In genomic region chr19:6346023-6346422, GRCm38 (mm10) we compare ENCODE assay signal across 16 mouse cellular contexts. TPM values are rescaled to one million over a fixed set of nuclear protein-coding genes. Genes with fewer than 3 reads are reported as not detected.
DNase-seq lines count a peak whose midpoint lies in the region; ATAC-seq and TF ChIP-seq lines count a peak whose summit lies in the region.
"Had no signal": no experiment of that assay in that cellular context is flagged by ENCODE, and none has a peak within 500 bp of the region (broad histone marks: within the 10 kb centered on the region; RNA-seq: fewer than 3 reads in every experiment).

No protein-coding gene starts in this region.

- no peak overlapping the region; the same call in 1 of the 2 replicates for H3K27ac ChIP-seq in gastrocnemius, adult 2 months
- no peak overlapping the region for H3K27ac ChIP-seq in embryonic facial prominence, embryonic 10.5 days (replicated peaks)
- H3K27ac ChIP-seq: forebrain, embryonic 13.5 days; heart, embryonic 13.5 days; hindbrain, embryonic 15.5 days had no signal

- peaks cover 55% of the 10 kb centered on the region for H3K36me3 ChIP-seq in megakaryocyte, embryonic 14.5 days (replicated peaks; ENCODE audit: low read length)
- peaks cover 63% of the 10 kb centered on the region for H3K36me3 ChIP-seq in embryonic facial prominence, embryonic 10.5 days (replicated peaks)

- H3K27me3 ChIP-seq in megakaryocyte, embryonic 14.5 days (replicated peaks), result peaks cover 3% of the 10 kb centered on the region
- H3K27me3 ChIP-seq in embryonic facial prominence, embryonic 10.5 days (replicated peaks; ENCODE audit: low read depth, poor library complexity, severe bottlenecking), result no peaks in the 10 kb centered on the region
- H3K27me3 ChIP-seq: forebrain, embryonic 13.5 days; heart, embryonic 13.5 days; hindbrain, embryonic 15.5 days; Patski had no signal

- intact Hi-C loops in gastrocnemius, adult 2 months (cut with DNase I), result no loop called here

- no peaks in the 10 kb centered on the region for H3K9me3 ChIP-seq in megakaryocyte, embryonic 14.5 days
- H3K9me3 ChIP-seq in embryonic facial prominence, embryonic 10.5 days, result no peaks in the 10 kb centered on the region
- H3K9me3 ChIP-seq: forebrain, embryonic 13.5 days; heart, embryonic 13.5 days; hindbrain, embryonic 15.5 days had no signal

- WGBS in embryonic facial prominence, embryonic 10.5 days, result 91% methylated on average over 5 of the region's 5 CpGs

- H3K4me1 ChIP-seq in megakaryocyte, embryonic 14.5 days, result peaks cover 93% of the 10 kb centered on the region
- H3K4me1 ChIP-seq in embryonic facial prominence, embryonic 10.5 days, result peaks cover 61% of the 10 kb centered on the region

- H3K4me3 ChIP-seq in gastrocnemius, adult 2 months, result peak overlapping the region; percentile 3; the same call in 1 of the 2 replicates
- H3K4me3 ChIP-seq in megakaryocyte, embryonic 14.5 days (replicated peaks), result peak overlapping the region; percentile 9
- peak overlapping the region; percentile 3; the same call in 1 of the 2 replicates for H3K4me3 ChIP-seq in embryonic facial prominence, embryonic 10.5 days
- H3K4me3 ChIP-seq: forebrain, embryonic 13.5 days; heart, embryonic 13.5 days; hindbrain, embryonic 15.5 days had no signal

- no peak for ATAC-seq in megakaryocyte, adult 5-6 weeks (ENCODE audit: poor library complexity, severe bottlenecking)
- no peak for ATAC-seq in monocyte, adult 5-6 weeks (replicated peaks; ENCODE audit: insufficient number of reproducible peaks, low FRiP score, low TSS enrichment, poor library complexity, severe bottlenecking)
- ATAC-seq: activated CD4-positive, CD25-positive, alpha-beta regulatory T cell, adult 4 months; forebrain, embryonic 13.5 days; Patski had no signal

- no peak for DNase-seq in gastrocnemius, adult 2 months
- DNase-seq in gastrocnemius, adult 8-10 months (ENCODE audit: low spot score in 2 of 2), result no peak
- no peak for DNase-seq in embryonic facial prominence, embryonic 10.5 days (ENCODE audit: low spot score)
- no peak for DNase-seq in spleen, postnatal 14 days (ENCODE audit: low spot score in 2 of 2)
- DNase-seq: adrenal gland, postnatal 14 days; cerebellum, adult 2 months; gastrocnemius, postnatal 14 days; heart, postnatal 36 days had no signal

- TF ChIP-seq CTCF in gastrocnemius, adult 2 months (IDR thresholded peaks at IDR 0.05), result no peak

RNA-seq across cellular contexts. Expression of gene Map4k2, which starts 5.1 kb away (rescaled TPM):
- 10 to 100 TPM; 13.1 to 14.2 TPM for total RNA-seq in gastrocnemius, adult 2 months (2021)
- total RNA-seq in gastrocnemius, adult 8-10 months (2022), result 10 to 100 TPM in 1 of 4 experiments, 1 to 10 TPM in 3; 6.9 to 10.7 (median 8.0) TPM
- polyA plus RNA-seq in megakaryocyte, embryonic 14.5 days (2012; ENCODE audit: insufficient read depth, low replicate concordance), result 9.3 and 21.8 TPM in 2 replicates
- total RNA-seq in megakaryocyte, adult 5-6 weeks (2015), result 35.0 and 43.3 TPM in 2 replicates
- 66.3 and 79.6 TPM in 2 replicates for total RNA-seq in megakaryocyte, adult 5-6 weeks (2017)
- 11.0 and 14.0 TPM in 2 replicates for polyA plus RNA-seq in embryonic facial prominence, embryonic 10.5 days (2016; fragmentation: Nextera tagmentation; extraction: Ambion mirVana)
- 119 to 200 TPM (median 169 TPM) in 3 replicates for total RNA-seq in monocyte, adult 5-6 weeks (2017)

RNA-seq across cellular contexts. Expression of gene Men1, which starts 11.2 kb away (rescaled TPM):
- total RNA-seq in gastrocnemius, adult 2 months (2021), result 1 to 10 TPM; 7.0 to 7.8 TPM
- 1 to 10 TPM; 5.3 to 7.9 (median 6.3) TPM for total RNA-seq in gastrocnemius, adult 8-10 months (2022)
- polyA plus RNA-seq in megakaryocyte, embryonic 14.5 days (2012; ENCODE audit: insufficient read depth, low replicate concordance), result 70.2 and 174 TPM in 2 replicates
- total RNA-seq in megakaryocyte, adult 5-6 weeks (2015), result 15.1 and 16.6 TPM in 2 replicates
- total RNA-seq in megakaryocyte, adult 5-6 weeks (2017), result 19.2 and 20.7 TPM in 2 replicates
- polyA plus RNA-seq in embryonic facial prominence, embryonic 10.5 days (2016; fragmentation: Nextera tagmentation; extraction: Ambion mirVana), result 122 and 130 TPM in 2 replicates
- 14.1 to 22.5 TPM (median 17.8 TPM) in 3 replicates for total RNA-seq in monocyte, adult 5-6 weeks (2017)

RNA-seq across cellular contexts. Expression of gene Sf1, which starts 17.5 kb away (rescaled TPM):
- 10 to 100 TPM; 95.2 to 98.6 TPM for total RNA-seq in gastrocnemius, adult 2 months (2021)
- 10 to 100 TPM; 69.0 to 88.0 (median 73.8) TPM for total RNA-seq in gastrocnemius, adult 8-10 months (2022)
- 1,025 and 2,643 TPM in 2 replicates for polyA plus RNA-seq in megakaryocyte, embryonic 14.5 days (2012; ENCODE audit: insufficient read depth, low replicate concordance)
- 164 and 205 TPM in 2 replicates for total RNA-seq in megakaryocyte, adult 5-6 weeks (2015)
- total RNA-seq in megakaryocyte, adult 5-6 weeks (2017), result 179 and 212 TPM in 2 replicates
- polyA plus RNA-seq in embryonic facial prominence, embryonic 10.5 days (2016; fragmentation: Nextera tagmentation; extraction: Ambion mirVana), result 185 and 205 TPM in 2 replicates
- 222 to 393 TPM (median 317 TPM) in 3 replicates for total RNA-seq in monocyte, adult 5-6 weeks (2017)

RNA-seq across cellular contexts. Expression of gene Pygm, which starts 38.2 kb away (rescaled TPM):
- total RNA-seq in gastrocnemius, adult 2 months (2021), result over 10,000 TPM in 1 of 2 experiments, 1,000 to 10,000 TPM in 1; 6,181 to 10,031 TPM
- total RNA-seq in gastrocnemius, adult 8-10 months (2022), result 1,000 to 10,000 TPM; 8,302 to 9,332 (median 8,668) TPM
- polyA plus RNA-seq in megakaryocyte, embryonic 14.5 days (2012; ENCODE audit: insufficient read depth, low replicate concordance), result 3.6 TPM in 1 of 2 replicates, not detected in the other
- 0.80 and 3.2 TPM in 2 replicates for total RNA-seq in megakaryocyte, adult 5-6 weeks (2015)
- 0.11 and 0.12 TPM in 2 replicates for total RNA-seq in megakaryocyte, adult 5-6 weeks (2017)
- polyA plus RNA-seq in embryonic facial prominence, embryonic 10.5 days (2016; fragmentation: Nextera tagmentation; extraction: Ambion mirVana), result 1.1 and 2.2 TPM in 2 replicates
- 4.5 to 17.7 TPM (median 7.7 TPM) in 3 replicates for total RNA-seq in monocyte, adult 5-6 weeks (2017)

RNA-seq across cellular contexts. Expression of gene Cdc42bpg, which starts 39.8 kb away (rescaled TPM):
- 1 to 10 TPM; 6.0 to 6.4 TPM for total RNA-seq in gastrocnemius, adult 2 months (2021)
- total RNA-seq in gastrocnemius, adult 8-10 months (2022), result 10 to 100 TPM in 1 of 4 experiments, 1 to 10 TPM in 3; 7.6 to 11.5 (median 8.5) TPM
- 4.8 and 6.6 TPM in 2 replicates for polyA plus RNA-seq in megakaryocyte, embryonic 14.5 days (2012; ENCODE audit: insufficient read depth, low replicate concordance)
- total RNA-seq in megakaryocyte, adult 5-6 weeks (2015), result 0.56 and 0.68 TPM in 2 replicates
- total RNA-seq in megakaryocyte, adult 5-6 weeks (2017), result 0.88 and 1.3 TPM in 2 replicates
- polyA plus RNA-seq in embryonic facial prominence, embryonic 10.5 days (2016; fragmentation: Nextera tagmentation; extraction: Ambion mirVana), result 0.12 and 0.39 TPM in 2 replicates
- 1.9 to 4.3 TPM (median 2.2 TPM) in 3 replicates for total RNA-seq in monocyte, adult 5-6 weeks (2017)
